ENCODE assay signal across 11 mouse cellular contexts in the genomic region with DNA sequence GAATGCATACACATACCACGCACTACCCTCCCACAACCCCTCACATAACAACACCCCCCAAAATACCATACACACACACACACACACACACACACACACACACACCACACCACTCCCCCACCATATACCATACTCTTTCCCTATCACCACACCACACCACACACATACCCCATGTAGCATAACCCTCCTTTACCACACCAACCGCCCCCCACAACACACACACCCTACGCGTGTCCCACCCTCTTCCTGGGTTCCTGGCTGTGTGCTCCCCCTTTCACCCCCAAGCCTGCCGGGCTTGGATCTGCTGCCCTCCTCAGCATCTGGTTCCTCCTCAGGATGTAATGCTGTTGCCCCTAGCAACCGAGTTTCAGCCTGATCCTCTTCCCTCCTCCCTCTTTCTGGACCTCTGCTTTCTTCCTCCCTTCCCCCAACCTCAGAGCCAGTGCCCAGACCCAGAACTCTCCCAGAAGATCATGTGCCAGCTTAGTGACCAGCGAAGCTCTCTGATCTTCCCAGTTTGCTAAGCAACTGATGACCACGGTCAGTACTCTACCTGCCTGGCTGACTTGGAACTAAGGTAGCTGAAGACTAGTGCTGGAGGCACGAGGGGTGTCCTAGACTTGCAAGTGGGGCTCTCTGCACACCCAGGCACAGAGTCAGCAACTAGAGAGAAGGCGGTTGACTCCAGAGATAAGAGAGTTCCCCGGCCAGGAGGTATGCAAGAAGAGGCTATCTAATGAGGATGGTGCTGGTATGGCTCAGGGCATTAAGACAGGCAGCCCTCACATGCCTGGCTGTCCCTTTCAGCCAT.
DNase-seq lines count a peak whose midpoint lies in the region; ATAC-seq and TF ChIP-seq lines count a peak whose summit lies in the region.
"Had no signal": no experiment of that assay in that cellular context is flagged by ENCODE, and none has a peak within 500 bp of the region (broad histone marks: within the 10 kb centered on the region; RNA-seq: fewer than 3 reads in every experiment).

No protein-coding gene starts in this region.

- 50% methylated on average over 11 of the region's 11 CpGs for WGBS in heart, embryonic 10.5 days
- 54% methylated on average over 11 of the region's 11 CpGs for WGBS in heart, embryonic 12.5 days
- WGBS in forebrain, embryonic 11.5 days: 59% methylated on average over 11 of the region's 11 CpGs
- 46% methylated on average over 11 of the region's 11 CpGs for WGBS in liver, embryonic 13.5 days (ENCODE audit: insufficient replicate concordance)

- no peak for TF ChIP-seq POLR2A in MEL (IDR thresholded peaks at IDR 0.05; ENCODE audit: control insufficient read depth in 1 of 2, insufficient read depth in 1 of 2, low read depth in 1 of 2, low read length in 2 of 2, poor library complexity in 1 of 2)

- no peak overlapping the region for H3K9ac ChIP-seq in heart, embryonic 12.5 days
- H3K9ac ChIP-seq in MEL (ENCODE audit: control insufficient read depth, low read depth, low read length, poor library complexity, severe bottlenecking): no peak overlapping the region
- no peak overlapping the region for H3K9ac ChIP-seq in forebrain, embryonic 11.5 days (ENCODE audit: low read length)
- no peak overlapping the region for H3K9ac ChIP-seq in liver, embryonic 13.5 days
- H3K9ac ChIP-seq: liver, embryonic 15.5 days had no signal

- H3K4me3 ChIP-seq in heart, embryonic 10.5 days: no peak overlapping the region
- H3K4me3 ChIP-seq in heart, embryonic 12.5 days: no peak overlapping the region
- no peak overlapping the region for H3K4me3 ChIP-seq in MEL (ENCODE audit: control insufficient read depth in 1 of 2, insufficient read depth in 1 of 2, low read depth in 2 of 2, low read length in 2 of 2)
- no peak overlapping the region for H3K4me3 ChIP-seq in forebrain, embryonic 11.5 days (ENCODE audit: low read depth, low read length)
- no peak overlapping the region for H3K4me3 ChIP-seq in liver, embryonic 13.5 days (replicated peaks)
- H3K4me3 ChIP-seq: liver, embryonic 15.5 days had no signal

- H3K4me1 ChIP-seq in heart, embryonic 10.5 days: peaks cover 53% of the 10 kb centered on the region
- peaks cover 42% of the 10 kb centered on the region for H3K4me1 ChIP-seq in heart, embryonic 12.5 days (replicated peaks)
- H3K4me1 ChIP-seq in MEL (ENCODE audit: control insufficient read depth in 1 of 2, insufficient read depth in 2 of 2, low read length in 2 of 2): peaks cover 0 to 4% of the 10 kb centered on the region in 2 experiments; a peak in 1 of 4 replicates
- H3K4me1 ChIP-seq in forebrain, embryonic 11.5 days (replicated peaks; ENCODE audit: control insufficient read depth, insufficient read depth, low read length): peaks cover 3% of the 10 kb centered on the region; the same call in 1 of the 2 replicates
- H3K4me1 ChIP-seq in liver, embryonic 13.5 days (replicated peaks): peaks cover 11% of the 10 kb centered on the region

- 0 out of 2 replicates have a peak, but pooled peaks cover 5% of the 10 kb centered on the region for H3K27me3 ChIP-seq in heart, embryonic 10.5 days (ENCODE audit: insufficient read depth, poor library complexity, severe bottlenecking)
- H3K27me3 ChIP-seq in heart, embryonic 12.5 days (replicated peaks): no peaks in the 10 kb centered on the region
- no peaks in the 10 kb centered on the region; a peak in 2 of 4 replicates for H3K27me3 ChIP-seq in MEL (ENCODE audit: control insufficient read depth in 1 of 2, insufficient read depth in 2 of 2, low read length in 2 of 2)
- H3K27me3 ChIP-seq in forebrain, embryonic 11.5 days (ENCODE audit: control insufficient read depth, insufficient read depth, low read length): peaks cover 3% of the 10 kb centered on the region; the same call in 1 of the 2 replicates
- no peaks in the 10 kb centered on the region for H3K27me3 ChIP-seq in liver, embryonic 13.5 days
- H3K27me3 ChIP-seq: liver, embryonic 15.5 days had no signal

- no peak for TF ChIP-seq CTCF in MEL (IDR thresholded peaks at IDR 0.05 in 2 of 3, conservative IDR thresholded peaks at IDR 0.05 in 1 of 3; ENCODE audit: control insufficient read depth in 1 of 3, insufficient read depth in 1 of 3, low read depth in 2 of 3, low read length in 3 of 3, poor library complexity in 1 of 3, severe bottlenecking in 1 of 3)

- no peaks in the 10 kb centered on the region for H3K79me2 ChIP-seq in MEL (ENCODE audit: control insufficient read depth, insufficient read depth, low read length, poor library complexity)

- TF ChIP-seq EP300 in MEL (IDR thresholded peaks at IDR 0.05; ENCODE audit: low read depth in 1 of 2, low read length in 2 of 2): no peak

- no peak for DNase-seq in heart, embryonic 10.5 days (ENCODE audit: low spot score)
- DNase-seq in MEL (ENCODE audit: low read depth, low spot score): peak; percentile 44
- no peak for DNase-seq in forebrain, embryonic 11.5 days (ENCODE audit: low spot score)
- DNase-seq in liver, embryonic 13.5 days: no peak
- no peak for DNase-seq in thymus, adult 18-20 months
- DNase-seq in thymus, postnatal 0 days (ENCODE audit: low spot score): no peak
- DNase-seq: cerebellum, adult 11 months; right cerebral cortex, postnatal 14 days had no signal

- ATAC-seq in heart, embryonic 12.5 days (ENCODE audit: insufficient number of reproducible peaks, low FRiP score): no peak
- 0 out of 2 replicates have a peak, but pooled peaks have one; percentile 19 for ATAC-seq in forebrain, embryonic 11.5 days (replicated peaks; ENCODE audit: low FRiP score)
- peak; percentile 50; the same call in 1 of the 2 replicates for ATAC-seq in liver, embryonic 13.5 days (ENCODE audit: low read depth)
- ATAC-seq in monocyte, adult 5-6 weeks (replicated peaks; ENCODE audit: insufficient number of reproducible peaks, low FRiP score, low TSS enrichment, poor library complexity, severe bottlenecking): no peak

- no peak overlapping the region for H3K4me2 ChIP-seq in heart, embryonic 12.5 days
- H3K4me2 ChIP-seq in forebrain, embryonic 11.5 days (ENCODE audit: low read depth, low read length, severe bottlenecking): no peak overlapping the region
- no peak overlapping the region for H3K4me2 ChIP-seq in liver, embryonic 13.5 days
- H3K4me2 ChIP-seq: liver, embryonic 15.5 days had no signal

- no peaks in the 10 kb centered on the region for H3K9me3 ChIP-seq in heart, embryonic 10.5 days
- H3K9me3 ChIP-seq in heart, embryonic 12.5 days (replicated peaks): no peaks in the 10 kb centered on the region
- H3K9me3 ChIP-seq in MEL (replicated peaks; ENCODE audit: insufficient read depth, low read length): no peaks in the 10 kb centered on the region
- no peaks in the 10 kb centered on the region for H3K9me3 ChIP-seq in forebrain, embryonic 11.5 days (ENCODE audit: control insufficient read depth, low read length)
- H3K9me3 ChIP-seq in liver, embryonic 13.5 days (replicated peaks): no peaks in the 10 kb centered on the region
- H3K9me3 ChIP-seq: liver, embryonic 15.5 days had no signal

- H3K27ac ChIP-seq in heart, embryonic 10.5 days: peak overlapping the region; percentile 72; the same call in 1 of the 2 replicates
- H3K27ac ChIP-seq in heart, embryonic 12.5 days (ENCODE audit: poor library complexity, severe bottlenecking): no peak overlapping the region
- no peak overlapping the region for H3K27ac ChIP-seq in MEL (ENCODE audit: control insufficient read depth, low read depth, low read length)
- no peak overlapping the region for H3K27ac ChIP-seq in forebrain, embryonic 11.5 days (ENCODE audit: low read depth, low read length)
- H3K27ac ChIP-seq in liver, embryonic 13.5 days: no peak overlapping the region
- H3K27ac ChIP-seq: liver, embryonic 15.5 days had no signal

- TF ChIP-seq RAD21 in MEL (IDR thresholded peaks at IDR 0.05; ENCODE audit: low read depth, low read length): no peak

- H3K36me3 ChIP-seq in heart, embryonic 10.5 days: no peaks in the 10 kb centered on the region
- H3K36me3 ChIP-seq in heart, embryonic 12.5 days: no peaks in the 10 kb centered on the region
- H3K36me3 ChIP-seq in MEL (ENCODE audit: control insufficient read depth in 1 of 2, insufficient read depth in 2 of 2, low read length in 2 of 2): no peaks in the 10 kb centered on the region
- no peaks in the 10 kb centered on the region for H3K36me3 ChIP-seq in forebrain, embryonic 11.5 days (ENCODE audit: control insufficient read depth, insufficient read depth, low read length)
- H3K36me3 ChIP-seq in liver, embryonic 13.5 days: no peaks in the 10 kb centered on the region
- H3K36me3 ChIP-seq: liver, embryonic 15.5 days had no signal

TF ChIP-seq in MEL, 35 proteins besides CTCF, POLR2A, EP300 and RAD21:
- no peak for TF ChIP-seq ZC3H11A (IDR thresholded peaks at IDR 0.05; ENCODE audit: low read depth, low read length)
- TF ChIP-seq TCF12 (IDR thresholded peaks at IDR 0.05; ENCODE audit: low read depth, low read length): no peak

Comparison
In these comparisons a context has a peak if more than half of its experiments do, and no peak if none do; other contexts are left out.
1. ATAC-seq: peak in forebrain, embryonic 11.5 days (single experiment) and liver, embryonic 13.5 days (single experiment); none in heart, embryonic 12.5 days (single experiment) and monocyte, adult 5-6 weeks (single experiment).